Mouse (Mus musculus): ENCODE data around the gene Creb5.

Creb5 gene

DNA sequence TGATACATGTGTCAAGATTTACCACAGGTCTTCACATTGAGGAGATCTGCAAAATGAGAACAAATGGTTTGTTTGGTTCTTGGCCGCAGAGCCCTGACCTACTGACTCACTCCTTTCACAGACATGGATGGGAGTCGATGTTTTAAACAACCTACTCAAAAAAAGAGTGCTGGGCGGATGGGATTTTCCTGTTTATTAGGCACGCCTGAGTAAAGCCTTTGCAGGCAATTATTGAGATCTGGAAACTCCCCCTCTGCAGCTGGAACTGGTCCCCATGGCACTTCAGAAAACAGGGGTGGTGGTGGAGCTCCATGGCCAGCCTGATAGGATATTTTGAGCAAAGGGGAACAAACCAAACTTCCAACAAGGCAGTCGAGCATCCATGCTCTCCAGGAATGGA, 258.9 kb downstream of the Creb5 start:
- no peak for DNase-seq (ENCODE audit: low spot score)

- DNase-seq (ENCODE audit: low spot score) = no peak
These were observed 261.2 kb downstream of the Creb5 start for GRCm38 (mm10) chr6:53548236-53548635.

DNA sequence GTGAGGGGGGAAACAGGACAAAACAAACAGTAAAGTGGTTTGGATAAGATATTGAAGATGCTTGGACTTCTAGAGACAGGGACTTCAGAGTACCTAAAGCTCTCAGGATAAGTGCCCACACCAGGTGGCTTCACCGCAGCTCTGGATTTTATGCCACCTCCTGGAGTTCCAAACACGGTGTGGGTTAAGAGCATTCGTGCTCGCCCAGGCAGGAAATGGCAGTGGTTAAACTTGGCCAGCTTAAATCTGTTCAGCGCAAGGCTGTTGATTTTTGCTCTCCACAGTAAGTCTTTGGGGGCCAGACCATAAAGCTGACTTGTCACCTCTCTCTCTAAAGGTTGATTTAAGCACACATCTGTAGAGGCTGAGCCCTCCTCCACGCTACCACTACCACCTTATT, 262.3 kb downstream of the Creb5 start:
- no peak for DNase-seq (ENCODE audit: low spot score)

GRCm38 (mm10) chr6:53556050-53556449, 269.0 kb downstream of the Creb5 start:
- no peak for DNase-seq (ENCODE audit: low spot score)

- no peak for DNase-seq (ENCODE audit: low spot score)
These were observed 273.9 kb downstream of the Creb5 start for GRCm38 (mm10) chr6:53560928-53561327.

- DNase-seq (ENCODE audit: low spot score) = no peak
These were observed 275.5 kb downstream of the Creb5 start for GRCm38 (mm10) chr6:53562586-53562985.

DNA sequence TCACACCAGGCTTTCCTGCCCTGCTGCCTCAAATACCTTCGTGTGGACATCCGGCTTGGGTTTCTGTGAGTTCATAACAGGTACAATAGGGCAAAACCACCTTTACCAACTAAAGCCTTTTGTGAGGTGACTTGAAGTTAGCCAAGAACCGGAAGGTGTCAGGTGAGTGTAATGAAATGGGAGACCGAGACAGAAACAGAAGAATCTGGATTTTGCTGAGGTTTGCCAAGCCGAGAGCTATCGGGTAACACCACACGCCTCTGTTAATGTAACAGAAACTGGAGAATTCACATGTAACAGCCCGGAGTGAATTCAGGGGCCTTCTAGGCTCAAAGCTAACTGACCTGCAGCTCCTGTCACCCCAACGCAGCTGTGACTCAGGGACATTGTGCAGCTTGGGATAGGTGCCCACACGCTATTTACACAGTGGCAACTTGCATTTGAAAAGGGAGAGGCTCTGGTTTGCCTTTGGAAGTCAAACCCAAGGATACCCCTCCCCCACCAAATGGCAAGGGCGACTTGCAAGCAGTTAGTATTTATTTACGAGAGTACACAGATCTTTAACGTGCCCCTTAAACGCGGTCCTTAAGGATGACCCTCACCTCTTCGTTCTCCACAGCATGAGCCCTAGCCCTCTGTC, 276.6 kb downstream of the Creb5 start:
- no peak for DNase-seq (ENCODE audit: low spot score)

- no peak for DNase-seq (ENCODE audit: low spot score)
These were observed 282.4 kb downstream of the Creb5 start for GRCm38 (mm10) chr6:53569436-53569835.

- DNase-seq (ENCODE audit: low spot score) = no peak
These were observed 283.8 kb downstream of the Creb5 start for GRCm38 (mm10) chr6:53570906-53571305.

GRCm38 (mm10) chr6:53571571-53572122, 284.6 kb downstream of the Creb5 start:
- no peak for DNase-seq (ENCODE audit: low spot score)

DNA sequence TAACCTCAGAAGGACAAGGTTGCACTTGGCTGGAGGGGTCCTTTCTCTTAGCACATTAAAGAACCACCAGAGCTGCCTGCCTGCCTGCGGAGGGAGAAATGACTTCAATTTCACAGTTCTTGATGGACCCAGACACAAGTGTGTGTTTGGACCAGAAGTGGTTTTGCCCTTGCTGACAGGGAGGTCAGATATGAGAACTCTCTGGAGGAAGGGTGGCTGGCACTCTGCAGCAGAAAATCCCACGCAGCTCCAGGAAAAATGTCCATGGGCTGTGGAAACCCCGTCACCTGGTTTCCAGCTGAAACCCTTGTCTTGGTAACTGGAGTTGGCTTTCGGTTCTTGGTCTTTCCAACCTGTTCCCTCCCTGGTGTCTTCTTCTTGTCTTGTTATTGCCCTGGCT, 285.4 kb downstream of the Creb5 start:
- DNase-seq (ENCODE audit: low spot score) = no peak

DNA sequence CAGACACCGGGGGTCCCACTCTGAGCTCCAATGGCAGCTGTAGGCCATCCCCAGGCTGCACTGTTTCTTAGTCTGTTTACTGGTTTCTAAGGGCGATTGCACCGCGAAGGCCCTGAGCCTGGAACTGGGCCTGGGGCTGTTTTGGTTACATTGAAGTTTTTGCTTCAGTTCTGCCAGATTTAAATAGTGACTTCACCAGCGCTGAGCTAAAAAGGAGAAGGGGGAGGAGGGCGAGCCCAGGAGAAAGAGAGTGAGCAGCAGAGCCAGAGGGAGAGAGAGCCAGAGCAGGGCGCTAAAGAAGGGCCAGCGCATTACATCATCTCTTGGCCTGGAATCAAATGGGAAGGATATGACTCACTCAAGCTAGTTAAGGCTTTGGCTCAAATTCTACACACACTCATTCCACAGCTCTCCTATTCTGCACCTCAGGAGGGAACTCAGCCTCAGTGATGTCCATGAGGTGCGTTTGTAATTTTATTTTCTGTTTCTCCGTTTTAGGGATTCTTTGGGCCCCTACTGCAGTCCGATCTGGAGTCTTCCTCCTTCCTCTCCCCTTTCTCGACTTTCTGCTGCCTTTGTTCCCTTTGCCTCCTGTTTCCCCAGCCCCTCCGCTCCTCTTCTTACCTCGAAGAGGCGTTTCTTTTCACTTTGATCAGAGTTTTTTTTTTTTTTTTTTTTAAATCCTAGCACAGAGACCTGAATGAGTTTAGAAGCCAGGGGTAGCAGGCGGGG, 286.1 kb downstream of the Creb5 start:
- DNase-seq (ENCODE audit: low spot score) = peak; percentile 87

DNA sequence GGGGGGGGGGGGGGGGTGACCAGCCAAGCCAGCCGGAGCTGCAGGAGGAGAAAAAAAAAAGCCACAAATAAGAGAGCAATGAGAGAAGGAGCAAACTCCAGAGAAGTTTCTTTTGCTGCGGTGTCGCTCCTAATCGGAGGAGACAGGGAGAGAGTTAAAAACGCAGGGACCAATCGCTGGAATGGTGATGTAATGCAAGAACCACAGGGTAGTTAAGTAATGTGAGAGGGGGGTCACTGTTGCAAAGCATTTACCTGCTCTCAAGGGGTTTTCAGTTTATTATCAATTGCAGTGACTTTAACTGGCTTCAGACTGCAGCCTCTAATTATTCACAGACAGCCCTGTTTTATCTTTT, 286.6 kb downstream of the Creb5 start:
- no peak for DNase-seq (ENCODE audit: low spot score)

DNA sequence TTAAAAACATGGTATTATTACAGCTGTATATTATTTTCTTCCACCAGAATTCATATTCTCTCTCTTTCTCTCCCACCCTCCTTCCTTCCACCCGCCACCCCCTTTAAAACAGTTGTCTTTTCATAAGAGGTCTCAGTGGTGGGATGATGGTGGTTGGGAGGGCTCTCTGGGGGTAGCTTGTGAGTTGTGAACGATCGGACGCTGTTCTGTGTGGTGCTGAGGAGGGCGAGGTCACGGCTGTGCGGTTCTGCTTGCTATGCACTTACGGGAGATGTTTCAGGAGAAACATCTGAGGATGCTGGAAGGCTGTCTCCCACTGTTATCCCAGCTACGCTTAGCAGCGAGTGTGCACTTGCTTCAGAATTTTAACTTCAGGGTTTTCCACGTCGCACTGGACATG, 287.0 kb downstream of the Creb5 start:
- DNase-seq (ENCODE audit: low spot score) = no peak

DNA sequence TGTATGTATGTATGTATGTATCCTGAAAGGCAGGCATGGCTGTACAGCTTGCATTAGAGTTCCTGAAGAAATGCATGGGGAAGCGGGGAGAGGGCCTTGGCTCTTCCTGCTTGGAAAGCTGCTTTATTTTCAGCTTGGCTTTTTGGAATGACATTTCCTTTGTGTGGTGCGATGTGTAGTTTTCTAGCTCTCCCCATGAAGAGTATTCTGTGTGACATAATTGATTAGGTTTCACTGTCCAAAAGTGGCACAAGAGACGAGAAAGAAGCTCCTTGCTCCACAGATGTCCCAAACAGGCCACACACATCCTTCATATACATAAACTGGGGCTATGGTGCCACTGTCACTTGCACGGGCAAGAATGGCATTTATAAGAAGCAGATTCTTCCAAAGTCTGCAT, 288.1 kb downstream of the Creb5 start:
- no peak for DNase-seq (ENCODE audit: low spot score)

DNA sequence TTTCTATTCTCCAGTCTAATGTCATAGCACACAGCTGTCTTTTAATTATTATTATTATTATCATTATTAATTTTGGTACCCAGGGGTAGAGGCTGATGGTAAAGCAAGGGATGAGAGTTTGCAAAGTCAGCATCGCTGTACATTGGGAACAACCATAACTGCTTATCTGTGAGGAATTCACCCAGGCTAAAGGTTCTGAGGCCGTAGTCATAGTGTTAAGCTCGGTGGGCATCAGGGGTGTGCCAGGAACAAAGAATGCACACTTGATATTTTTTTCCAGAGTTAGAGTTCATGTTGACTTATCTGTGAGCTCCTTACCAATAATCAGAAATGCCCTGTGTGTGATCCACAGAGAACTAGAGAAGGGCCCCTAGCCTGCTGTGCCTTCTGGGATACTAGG, 288.8 kb downstream of the Creb5 start:
- DNase-seq (ENCODE audit: low spot score) = no peak

GRCm38 (mm10) chr6:53576841-53577240, 289.8 kb downstream of the Creb5 start:
- no peak for DNase-seq (ENCODE audit: low spot score)

GRCm38 (mm10) chr6:53577776-53578175, 290.7 kb downstream of the Creb5 start:
- no peak for DNase-seq (ENCODE audit: low spot score)

GRCm38 (mm10) chr6:53580346-53580745, 293.3 kb downstream of the Creb5 start:
- DNase-seq (ENCODE audit: low spot score) = no peak

GRCm38 (mm10) chr6:53583234-53583875, 296.3 kb downstream of the Creb5 start:
- DNase-seq (ENCODE audit: low spot score) = no peak

- no peak for DNase-seq (ENCODE audit: low spot score)
These were observed 297.8 kb downstream of the Creb5 start for GRCm38 (mm10) chr6:53584718-53585405.

DNA sequence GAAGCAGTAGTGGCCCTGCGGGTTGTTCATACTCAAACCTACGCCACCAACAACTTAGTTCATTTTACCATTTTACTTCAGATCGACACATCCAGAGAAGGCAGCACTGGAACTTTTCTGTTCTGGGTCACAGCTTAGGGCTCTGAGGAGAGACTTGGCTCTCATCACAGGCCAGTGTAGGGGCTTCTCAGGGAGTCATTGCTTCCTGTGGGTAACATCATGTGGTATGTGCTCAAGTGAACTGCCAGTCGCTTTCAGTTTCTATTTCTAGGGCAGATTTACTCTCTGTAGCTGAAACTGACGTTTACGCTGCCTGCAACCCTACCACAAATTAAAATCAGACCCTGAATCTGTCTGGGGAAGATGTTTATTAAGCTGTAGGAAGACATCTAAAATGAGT, 302.7 kb downstream of the Creb5 start:
- DNase-seq (ENCODE audit: low spot score) = no peak

GRCm38 (mm10) chr6:53592230-53592629, 305.2 kb downstream of the Creb5 start:
- no peak for DNase-seq (ENCODE audit: low spot score)
